Mouse (Mus musculus): Measurements from ENCODE around the gene Tnfrsf8. TPM values are rescaled to one million over a fixed set of nuclear protein-coding genes. Genes with fewer than 3 reads are reported as not detected.
"Not testable (repeated sequence)": the region's sequence is repeated elsewhere in the genome, so short reads cannot be mapped to it uniquely, and the experiment has no call there.

Gene Tnfrsf8
- total RNA-seq, 2 experiments from 2014 or later, result 0.86 to 0.87 TPM

- no peak for DNase-seq
Observed at GRCm38 (mm10) chr4:145306422-145306821, 8.5 kb downstream of the Tnfrsf8 start.

GRCm38 (mm10) chr4:145305661-145306362 lies 9.2 kb downstream of the Tnfrsf8 start:
- not testable (repeated sequence) for DNase-seq

- DNase-seq, result peak; percentile 46 to 48
Observed at GRCm38 (mm10) chr4:145304109-145304508, 10.9 kb downstream of the Tnfrsf8 start.

GRCm38 (mm10) chr4:145302106-145302505 lies 12.9 kb downstream of the Tnfrsf8 start:
- no peak for DNase-seq

- no peak for DNase-seq
Observed at GRCm38 (mm10) chr4:145300210-145300927, 14.6 kb downstream of the Tnfrsf8 start.

- DNase-seq, result no peak
Observed at GRCm38 (mm10) chr4:145299355-145299754, 15.6 kb downstream of the Tnfrsf8 start.

- no peak for DNase-seq
Observed at GRCm38 (mm10) chr4:145298846-145299245, 16.1 kb downstream of the Tnfrsf8 start.

- peak; percentile 56 to 64 for DNase-seq
Observed at GRCm38 (mm10) chr4:145295589-145296300, 19.2 kb downstream of the Tnfrsf8 start.

GRCm38 (mm10) chr4:145294588-145294987 lies 20.4 kb downstream of the Tnfrsf8 start:
- no peak for DNase-seq

- peak; percentile 36 to 74 for DNase-seq
Observed at GRCm38 (mm10) chr4:145286369-145287120, 28.4 kb downstream of the Tnfrsf8 start.

- DNase-seq, result no peak
Observed at GRCm38 (mm10) chr4:145284675-145285074, 30.3 kb downstream of the Tnfrsf8 start.

- DNase-seq, result no peak
Observed at GRCm38 (mm10) chr4:145283441-145283840, 31.5 kb downstream of the Tnfrsf8 start.

GRCm38 (mm10) chr4:145280966-145281365 lies 34.0 kb downstream of the Tnfrsf8 start:
- DNase-seq, result no peak

GRCm38 (mm10) chr4:145278724-145279370 lies 36.1 kb downstream of the Tnfrsf8 start:
- no peak for DNase-seq

GRCm38 (mm10) chr4:145278231-145278630 lies 36.7 kb downstream of the Tnfrsf8 start:
- DNase-seq, result no peak

- no peak for DNase-seq
Observed at GRCm38 (mm10) chr4:145276368-145277249, 38.4 kb downstream of the Tnfrsf8 start.

- no peak for DNase-seq
Observed at GRCm38 (mm10) chr4:145274887-145275286, 40.1 kb downstream of the Tnfrsf8 start.

- DNase-seq, result no peak
Observed at GRCm38 (mm10) chr4:145273923-145274322, 41.0 kb downstream of the Tnfrsf8 start.

- no peak for DNase-seq
Observed at GRCm38 (mm10) chr4:145272763-145273162, 42.2 kb downstream of the Tnfrsf8 start.

- no peak for DNase-seq
Observed at GRCm38 (mm10) chr4:145271634-145272033, 43.3 kb downstream of the Tnfrsf8 start.

- no peak for DNase-seq
Observed at GRCm38 (mm10) chr4:145270136-145270535, 44.8 kb downstream of the Tnfrsf8 start.

All from layer of hippocampus, postnatal 36 days (tissue).